Mouse (Mus musculus) CH12.LX (cell line): ENCODE results near the gene Bpifa5. TPM values are rescaled to one million over a fixed set of nuclear protein-coding genes. Genes with fewer than 3 reads are reported as not detected.

ENCODE experiments used
- DNase-seq: peaks from one replicate; pipeline ENCODE4 v3.0.0-alpha.2; 2013; ENCODE audit errors: extremely low read depth
- H3K27ac ChIP-seq: 2 replicates; pipeline ENCODE4 v1.5.1; 2012; ENCODE audit warnings: low read depth, mild to moderate bottlenecking, control low read depth, moderate library complexity; ENCODE audit not compliant: insufficient read depth
- H3K27me3 ChIP-seq: replicated peaks from 2 replicates; pipeline ENCODE3; 2012; ENCODE audit warnings: inconsistent platforms
- H3K36me3 ChIP-seq, 2 experiments: replicated peaks in 1 of 2; 2 replicates each; pipeline versions ENCODE3 to v1.6.1; 2012; ENCODE audit warnings: inconsistent platforms in 1 of 2, low read length in 1 of 2, mild to moderate bottlenecking in 1 of 2, mixed read lengths in 1 of 2, moderate library complexity in 1 of 2; ENCODE audit not compliant: control insufficient read depth in 1 of 2, insufficient read depth in 1 of 2
- H3K4me1 ChIP-seq, 2 experiments: 2 replicates each; pipeline ENCODE4 v1.6.1; 2012; ENCODE audit warnings: inconsistent platforms in 1 of 2, moderate library complexity in 1 of 2; ENCODE audit not compliant: insufficient read depth in 2 of 2, control insufficient read depth in 1 of 2
- H3K4me2 ChIP-seq: 2 replicates; pipeline ENCODE4 v1.6.1; 2012; ENCODE audit warnings: low read depth, mild to moderate bottlenecking, control low read depth; ENCODE audit not compliant: poor library complexity, insufficient read depth, severe bottlenecking
- H3K4me3 ChIP-seq, 3 experiments: fragments of 150-350 bp in 1 of 3; sonication (generic) in 1 of 3; replicated peaks in 1 of 3; 2 replicates each; pipeline versions ENCODE3 to v1.5.1; 2011 to 2012; ENCODE audit warnings: low read depth in 2 of 3, low read length in 2 of 3, mild to moderate bottlenecking in 2 of 3, moderate library complexity in 2 of 3, control low read depth in 1 of 3, improper control_type of control experiment in 1 of 3, inconsistent platforms in 1 of 3, mixed read lengths in 1 of 3; ENCODE audit not compliant: poor library complexity in 1 of 3
- H3K79me2 ChIP-seq: replicated peaks from 2 replicates; pipeline ENCODE4 v1.6.1; 2012; ENCODE audit warnings: mild to moderate bottlenecking, moderate library complexity; ENCODE audit not compliant: control insufficient read depth, poor library complexity, insufficient read depth, severe bottlenecking; ENCODE audit errors: extremely low read depth
- H3K9ac ChIP-seq: 2 replicates; pipeline ENCODE4 v1.6.1; 2012; ENCODE audit warnings: low read depth, mild to moderate bottlenecking, control low read depth, moderate library complexity; ENCODE audit not compliant: insufficient read depth
- H3K9me3 ChIP-seq: replicated peaks from 2 replicates; pipeline ENCODE3; 2012; ENCODE audit warnings: low read length, inconsistent platforms, mixed read lengths
- CTCF ChIP-seq, 2 experiments: IDR thresholded peaks in 1 of 2; conservative IDR thresholded peaks in 1 of 2; 2 replicates each; pipeline ENCODE4 v1.5.1; 2011 to 2012; ENCODE audit warnings: low read depth in 2 of 2, low read length in 2 of 2, improper control_type of control experiment in 1 of 2, inconsistent platforms in 1 of 2, mild to moderate bottlenecking in 1 of 2, moderate library complexity in 1 of 2
- E2F4 ChIP-seq: IDR thresholded peaks from 2 replicates; pipeline ENCODE4 v1.6.1; 2011; ENCODE audit warnings: low read depth, low read length, improper control_type of control experiment; ENCODE audit not compliant: insufficient replicate concordance
- ELF1 ChIP-seq: IDR thresholded peaks from 2 replicates; pipeline ENCODE4 v1.6.1; 2014; ENCODE audit warnings: low read depth, mild to moderate bottlenecking, inconsistent platforms, low read length, improper control_type of control experiment
- ETS1 ChIP-seq: conservative IDR thresholded peaks from 2 replicates; pipeline ENCODE4 v1.6.1; 2012; ENCODE audit warnings: low read depth, mild to moderate bottlenecking, inconsistent platforms, low read length, improper control_type of control experiment, moderate library complexity
- IRF4 ChIP-seq: IDR thresholded peaks from 2 replicates; pipeline ENCODE4 v1.6.1; 2014; ENCODE audit warnings: low read depth, mild to moderate bottlenecking, inconsistent platforms, low read length, improper control_type of control experiment
- JUN ChIP-seq: IDR thresholded peaks from 2 replicates; pipeline ENCODE4 v1.6.1; 2011; ENCODE audit warnings: low read depth, mild to moderate bottlenecking, low read length, improper control_type of control experiment, moderate library complexity; ENCODE audit not compliant: insufficient read depth
- MAX ChIP-seq: IDR thresholded peaks from 2 replicates; pipeline ENCODE4 v1.6.1; 2011; ENCODE audit warnings: low read length, improper control_type of control experiment
- MYC ChIP-seq: IDR thresholded peaks from 2 replicates; pipeline ENCODE4 v1.6.1; 2011; ENCODE audit warnings: low read depth, mild to moderate bottlenecking, improper control_type of control experiment, low read length
- NRF1 ChIP-seq: IDR thresholded peaks from 2 replicates; pipeline ENCODE4 v1.6.1; 2014; ENCODE audit warnings: low read depth, mild to moderate bottlenecking, inconsistent platforms, low read length, improper control_type of control experiment, moderate library complexity
- POLR2A ChIP-seq: IDR thresholded peaks from 2 replicates; pipeline ENCODE4 v1.6.1; 2011; ENCODE audit warnings: low read depth, mild to moderate bottlenecking, improper control_type of control experiment, low read length
- RAD21 ChIP-seq: IDR thresholded peaks from 2 replicates; pipeline ENCODE4 v1.6.1; 2011; ENCODE audit warnings: low read depth, mild to moderate bottlenecking, low read length, improper control_type of control experiment, moderate library complexity
- RCOR1 ChIP-seq: conservative IDR thresholded peaks from 2 replicates; pipeline ENCODE4 v1.6.1; 2012; ENCODE audit warnings: low read depth, mild to moderate bottlenecking, inconsistent platforms, low read length, improper control_type of control experiment
- SIN3A ChIP-seq: IDR thresholded peaks from 2 replicates; pipeline ENCODE4 v1.6.1; 2012; ENCODE audit warnings: low read length, improper control_type of control experiment, inconsistent platforms
- SMC3 ChIP-seq: IDR thresholded peaks from 2 replicates; pipeline ENCODE4 v1.6.1; 2011; ENCODE audit warnings: low read depth, low read length, improper control_type of control experiment
- USF1 ChIP-seq: IDR thresholded peaks from 2 replicates; pipeline ENCODE4 v1.6.1; 2014; ENCODE audit warnings: low read depth, mild to moderate bottlenecking, inconsistent platforms, low read length, improper control_type of control experiment
- ZMIZ1 ChIP-seq: IDR thresholded peaks from 2 replicates; pipeline ENCODE4 v1.6.1; 2012; ENCODE audit warnings: low read depth, mild to moderate bottlenecking, inconsistent platforms, low read length, improper control_type of control experiment
- dilution Hi-C: fragments of 300-500 bp; cut with MboI; formaldehyde crosslinking; loops from 2 replicates; pipeline ENCODE4 v1.14.3; 2020; ENCODE audit warnings: low sequenced_read_pairs; ENCODE audit not compliant: extremely low pct_unique_long_range_greater_than_20kb, extremely low pct_ligation_motif_present
- in situ Hi-C: fragments of 300-500 bp; cut with MboI; formaldehyde crosslinking; loops from 3 replicates; pipeline ENCODE4 v1.14.3; 2019; ENCODE audit warnings: low sequenced_read_pairs, low pct_ligation_motif_present, low pct_unique_long_range_greater_than_20kb, mixed read lengths
- polyA plus RNA-seq: library from polyadenylated mRNA; unstranded; fragments of >175 nt; gene quantifications from 2 replicates; pipeline ENCODE4 v1.2.1, GENCODE M21; 2012; ENCODE audit warnings: low read depth; ENCODE audit not compliant: insufficient read length
- total RNA-seq, 2 experiments: library from RNA; depleted of rRNA; stranded (reverse); fragments of 300-350 nt in 1 of 2; fragments of >200 nt in 1 of 2; gene quantifications; 2 replicates each; pipeline ENCODE4 v1.2.3; 2012 to 2014

Bpifa5 gene
- total and polyA plus RNA-seq, 3 experiments: not detected

- H3K4me2 ChIP-seq: no peak overlapping the region
- no peaks in the 10 kb centered on the region for H3K79me2 ChIP-seq
- dilution Hi-C loops (no loop called here), in situ Hi-C loops (no loop called here)
- no peaks in the 10 kb centered on the region for H3K9me3 ChIP-seq
- H3K4me3 ChIP-seq: no peak overlapping the region
- TF ChIP-seq MAX (no peak), MYC (no peak), POLR2A (no peak)
- H3K4me1 ChIP-seq: no peaks in the 10 kb centered on the region
- peaks cover 86% of the 10 kb centered on the region for H3K27me3 ChIP-seq
- DNase-seq: no peak
- no peak overlapping the region for H3K9ac ChIP-seq
- no peaks in the 10 kb centered on the region for H3K36me3 ChIP-seq
- no peak overlapping the region for H3K27ac ChIP-seq
Observed at GRCm38 (mm10) chr2:154189877-154190434, 27.5 kb downstream of the Bpifa5 start.

GRCm38 (mm10) chr2:154190546-154191258, 28.3 kb downstream of the Bpifa5 start, which contains the start of gene Bpifb1:
Gene Bpifb1 (plus strand): TSS chr2:154190818.
- no peak for TF ChIP-seq ETS1
- Histone ChIP-seq H3K27ac (no peak within 1 kb of the TSS), H3K36me3 (no peaks in the 10 kb centered on the region), H3K4me2 (no peak within 1 kb of the TSS), H3K9ac (no peak within 1 kb of the TSS), H3K4me1 (no peaks in the 10 kb centered on the region), H3K27me3 (peaks cover 87% of the 10 kb centered on the region), H3K4me3 (no peak within 1 kb of the TSS), H3K79me2 (no peaks in the 10 kb centered on the region), H3K9me3 (no peaks in the 10 kb centered on the region)
- no peak for DNase-seq
- dilution Hi-C loops (no loop called here), in situ Hi-C loops (no loop called here)

GRCm38 (mm10) chr2:154192141-154192540, 29.7 kb downstream of the Bpifa5 start:
- no peak for DNase-seq
- in situ Hi-C loops (no loop called here), dilution Hi-C loops (no loop called here)
- Histone ChIP-seq H3K9ac (no peak overlapping the region), H3K4me3 (no peak overlapping the region), H3K36me3 (no peaks in the 10 kb centered on the region), H3K4me1 (no peaks in the 10 kb centered on the region), H3K27ac (no peak overlapping the region), H3K27me3 (peaks cover 90% of the 10 kb centered on the region), H3K4me2 (no peak overlapping the region), H3K9me3 (no peaks in the 10 kb centered on the region), H3K79me2 (no peaks in the 10 kb centered on the region)
- no peak for TF ChIP-seq ETS1
- no peak for TF ChIP-seq IRF4
- no peak for TF ChIP-seq NRF1
- TF ChIP-seq MYC: no peak
- TF ChIP-seq E2F4: no peak
- TF ChIP-seq RAD21: no peak
- TF ChIP-seq MAX: no peak
- TF ChIP-seq JUN: no peak
- TF ChIP-seq USF1: no peak
- TF ChIP-seq CTCF (conservative IDR thresholded peaks at IDR 0.05 in 1 of 2, IDR thresholded peaks at IDR 0.05 in 1 of 2; ENCODE audit: low read depth in 2 of 2, low read length in 2 of 2): no peak
- TF ChIP-seq ELF1: no peak
- no peak for TF ChIP-seq ZMIZ1
- TF ChIP-seq SIN3A: no peak
- TF ChIP-seq SMC3: no peak
- no peak for TF ChIP-seq RCOR1
